Mouse (Mus musculus) neural tube, embryonic 14.5 days (tissue): ENCODE data around the gene Samd8. TPM values are rescaled to one million over a fixed set of nuclear protein-coding genes. Genes with fewer than 3 reads are reported as not detected.
A peak's percentile ranks its signal among the peaks of the same experiment; 100 is the strongest.

ENCODE experiments used
- ATAC-seq: fragments of 200-750 bp; cut with Nextera tagmentation; 2 replicates; pipeline ENCODE4 v1.8.0; 2017; ENCODE audit warnings: low read depth, mild to moderate bottlenecking, moderate TSS enrichment, moderate library complexity
- H3K27ac ChIP-seq: fragments of 300-500 bp; sonication (generic); 2 replicates; pipeline ENCODE4 v1.5.1; 2014; ENCODE audit warnings: low read depth, mild to moderate bottlenecking, control low read depth, low read length, moderate library complexity, mixed read lengths
- H3K27me3 ChIP-seq: fragments of 300-500 bp; sonication (generic); 2 replicates; pipeline ENCODE4 v1.6.1; 2014; ENCODE audit warnings: low read length; ENCODE audit not compliant: control insufficient read depth, insufficient read depth
- H3K36me3 ChIP-seq: fragments of 300-500 bp; sonication (generic); 2 replicates; pipeline ENCODE4 v1.6.1; 2014; ENCODE audit warnings: low read length, mixed read lengths; ENCODE audit not compliant: control insufficient read depth, insufficient read depth
- H3K4me1 ChIP-seq: fragments of 300-500 bp; sonication (generic); 2 replicates; pipeline ENCODE4 v1.6.1; 2014; ENCODE audit warnings: low read length; ENCODE audit not compliant: control insufficient read depth, insufficient read depth
- H3K4me2 ChIP-seq: fragments of 300-500 bp; sonication (generic); 2 replicates; pipeline ENCODE4 v1.6.1; 2014; ENCODE audit warnings: mild to moderate bottlenecking, low read depth, low read length, control low read depth
- H3K4me3 ChIP-seq: fragments of 300-500 bp; sonication (generic); 2 replicates; pipeline ENCODE4 v1.5.1; 2014; ENCODE audit warnings: low read depth, low read length, control low read depth, mixed read lengths
- H3K9ac ChIP-seq: fragments of 300-500 bp; sonication (generic); replicated peaks from 2 replicates; pipeline ENCODE4 v1.6.1; 2014; ENCODE audit warnings: low read depth, mild to moderate bottlenecking, control low read depth, low read length, mixed read lengths
- H3K9me3 ChIP-seq: fragments of 300-500 bp; sonication (generic); 2 replicates; pipeline ENCODE4 v1.6.1; 2016; ENCODE audit warnings: low read length; ENCODE audit not compliant: control insufficient read depth
- WGBS: fragments of 180-500 bp; shearing (Covaris S2); extraction: QIAGEN DNeasy Blood & Tissue Kit; methylation state at CpG from one replicate; pipeline ENCODE4 v1.1.7; 2014; 5-methylcytosine and 5-hydroxymethylcytosine counted together
- polyA plus RNA-seq: library from polyadenylated mRNA; unstranded; fragments of >200 nt; fragmentation: Nextera tagmentation; extraction: Ambion mirVana; gene quantifications from 2 replicates; pipeline ENCODE4 v1.2.1, GENCODE M21; 2014

The Samd8 gene
- polyA plus RNA-seq, 1 experiment from 2014 or later: 26.6 TPM

GRCm38 (mm10) chr14:21752411-21752810 lies 2.1 kb downstream of the Samd8 start:
- H3K4me3 ChIP-seq: no peak overlapping the region
- no peaks in the 10 kb centered on the region for H3K9me3 ChIP-seq
- no peaks in the 10 kb centered on the region for H3K36me3 ChIP-seq
- H3K9ac ChIP-seq: no peak overlapping the region
- 90% methylated on average over 3 of the region's 3 CpGs for WGBS
- no peaks in the 10 kb centered on the region for H3K27me3 ChIP-seq
- no peak for ATAC-seq
- H3K27ac ChIP-seq: no peak overlapping the region
- peak overlapping the region; percentile 65; the same call in 1 of the 2 replicates for H3K4me2 ChIP-seq
- peaks cover 12% of the 10 kb centered on the region for H3K4me1 ChIP-seq

- no peak overlapping the region for H3K4me3 ChIP-seq
- peaks cover 12% of the 10 kb centered on the region for H3K4me1 ChIP-seq
- H3K27ac ChIP-seq: no peak overlapping the region
- no peak overlapping the region for H3K4me2 ChIP-seq
- WGBS: 87% methylated on average over 4 of the region's 4 CpGs
- no peak overlapping the region for H3K9ac ChIP-seq
- no peaks in the 10 kb centered on the region for H3K36me3 ChIP-seq
- ATAC-seq: no peak
- H3K9me3 ChIP-seq: no peaks in the 10 kb centered on the region
- no peaks in the 10 kb centered on the region for H3K27me3 ChIP-seq
Measured at GRCm38 (mm10) chr14:21753367-21753766, 3.0 kb downstream of the Samd8 start.

- no peak overlapping the region for H3K27ac ChIP-seq
- no peak overlapping the region for H3K4me3 ChIP-seq
- H3K9ac ChIP-seq: no peak overlapping the region
- no peaks in the 10 kb centered on the region for H3K9me3 ChIP-seq
- no peak for ATAC-seq
- no peak overlapping the region for H3K4me2 ChIP-seq
- H3K4me1 ChIP-seq: no peaks in the 10 kb centered on the region
- H3K27me3 ChIP-seq: no peaks in the 10 kb centered on the region
- H3K36me3 ChIP-seq: no peaks in the 10 kb centered on the region
- WGBS: 89% methylated on average over 9 of the region's 9 CpGs
Measured at GRCm38 (mm10) chr14:21761560-21761959, 11.2 kb downstream of the Samd8 start.

GRCm38 (mm10) chr14:21763736-21764135 lies 13.4 kb downstream of the Samd8 start:
- Histone ChIP-seq H3K9ac (no peak overlapping the region), H3K4me3 (no peak overlapping the region), H3K27me3 (no peaks in the 10 kb centered on the region), H3K9me3 (no peaks in the 10 kb centered on the region), H3K4me1 (peaks cover 6% of the 10 kb centered on the region), H3K4me2 (no peak overlapping the region), H3K36me3 (no peaks in the 10 kb centered on the region), H3K27ac (no peak overlapping the region)
- ATAC-seq: no peak
- WGBS: 94% methylated on average over 3 of the region's 3 CpGs

- H3K36me3 ChIP-seq: no peaks in the 10 kb centered on the region
- no peak overlapping the region for H3K4me2 ChIP-seq
- no peaks in the 10 kb centered on the region for H3K9me3 ChIP-seq
- H3K4me1 ChIP-seq: peaks cover 6% of the 10 kb centered on the region
- H3K27ac ChIP-seq: no peak overlapping the region
- no peaks in the 10 kb centered on the region for H3K27me3 ChIP-seq
- ATAC-seq: no peak
- no peak overlapping the region for H3K4me3 ChIP-seq
- WGBS: 85% methylated on average over 6 of the region's 6 CpGs
- H3K9ac ChIP-seq: no peak overlapping the region
Measured at GRCm38 (mm10) chr14:21764646-21765045, 14.3 kb downstream of the Samd8 start.

GRCm38 (mm10) chr14:21765754-21766397 lies 15.5 kb downstream of the Samd8 start:
- Histone ChIP-seq H3K4me1 (peaks cover 6% of the 10 kb centered on the region), H3K36me3 (no peaks in the 10 kb centered on the region), H3K27me3 (no peaks in the 10 kb centered on the region), H3K4me3 (no peak overlapping the region), H3K9me3 (no peaks in the 10 kb centered on the region), H3K27ac (no peak overlapping the region), H3K4me2 (no peak overlapping the region), H3K9ac (no peak overlapping the region)
- ATAC-seq: no peak
- 88% methylated on average over 7 of the region's 7 CpGs for WGBS

GRCm38 (mm10) chr14:21766398-21766958 lies 16.1 kb downstream of the Samd8 start:
- Histone ChIP-seq H3K4me2 (no peak overlapping the region), H3K36me3 (no peaks in the 10 kb centered on the region), H3K27me3 (no peaks in the 10 kb centered on the region), H3K27ac (no peak overlapping the region), H3K4me3 (no peak overlapping the region), H3K9ac (no peak overlapping the region), H3K4me1 (peaks cover 6% of the 10 kb centered on the region), H3K9me3 (no peaks in the 10 kb centered on the region)
- 90% methylated on average over 6 of the region's 6 CpGs for WGBS
- ATAC-seq: no peak

GRCm38 (mm10) chr14:21772506-21773281 lies 22.4 kb downstream of the Samd8 start:
- no peak overlapping the region for H3K4me3 ChIP-seq
- H3K9me3 ChIP-seq: no peaks in the 10 kb centered on the region
- H3K36me3 ChIP-seq: peaks cover 7% of the 10 kb centered on the region; the same call in 1 of the 2 replicates
- ATAC-seq: no peak
- H3K4me2 ChIP-seq: no peak overlapping the region
- H3K27ac ChIP-seq: no peak overlapping the region
- WGBS: 71% methylated on average over 11 of the region's 11 CpGs
- no peak overlapping the region for H3K9ac ChIP-seq
- H3K4me1 ChIP-seq: peaks cover 6% of the 10 kb centered on the region
- H3K27me3 ChIP-seq: no peaks in the 10 kb centered on the region

- Histone ChIP-seq H3K27ac (no peak overlapping the region), H3K9me3 (no peaks in the 10 kb centered on the region), H3K27me3 (no peaks in the 10 kb centered on the region), H3K4me2 (no peak overlapping the region), H3K9ac (no peak overlapping the region), H3K4me3 (no peak overlapping the region), H3K4me1 (no peaks in the 10 kb centered on the region), H3K36me3 (peaks cover 10% of the 10 kb centered on the region; the same call in 1 of the 2 replicates)
- no peak for ATAC-seq
- 66% methylated on average over 2 of the region's 2 CpGs for WGBS
Measured at GRCm38 (mm10) chr14:21773946-21774345, 23.6 kb downstream of the Samd8 start.
